Mouse (Mus musculus) cerebellum, adult 9-10 months (tissue): ENCODE measurements around the gene Mnd1.

ENCODE experiments used
- DNase-seq: peaks from one replicate; pipeline ENCODE4 v3.0.0; 2022

The Mnd1 gene

DNA sequence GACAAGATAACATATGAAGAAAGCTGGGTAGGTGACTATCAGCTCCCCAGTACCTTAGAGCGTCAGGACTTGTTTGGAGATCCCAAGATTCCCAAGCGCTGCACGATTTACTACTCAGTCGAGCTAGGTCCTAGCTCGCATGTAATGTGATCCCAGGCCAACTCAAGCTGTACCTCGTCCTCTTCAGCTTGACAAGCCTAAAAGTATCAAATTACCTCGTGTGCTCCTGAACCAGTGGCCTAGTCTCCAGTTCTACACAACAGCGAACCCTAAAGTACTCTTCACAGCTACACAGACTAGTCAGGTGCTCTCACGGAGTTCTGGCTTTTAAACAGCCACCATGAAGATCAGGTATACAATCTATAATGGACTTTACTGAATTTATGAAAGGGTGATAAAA lies 70.2 kb downstream of the Mnd1 start:
- no peak for DNase-seq

DNA sequence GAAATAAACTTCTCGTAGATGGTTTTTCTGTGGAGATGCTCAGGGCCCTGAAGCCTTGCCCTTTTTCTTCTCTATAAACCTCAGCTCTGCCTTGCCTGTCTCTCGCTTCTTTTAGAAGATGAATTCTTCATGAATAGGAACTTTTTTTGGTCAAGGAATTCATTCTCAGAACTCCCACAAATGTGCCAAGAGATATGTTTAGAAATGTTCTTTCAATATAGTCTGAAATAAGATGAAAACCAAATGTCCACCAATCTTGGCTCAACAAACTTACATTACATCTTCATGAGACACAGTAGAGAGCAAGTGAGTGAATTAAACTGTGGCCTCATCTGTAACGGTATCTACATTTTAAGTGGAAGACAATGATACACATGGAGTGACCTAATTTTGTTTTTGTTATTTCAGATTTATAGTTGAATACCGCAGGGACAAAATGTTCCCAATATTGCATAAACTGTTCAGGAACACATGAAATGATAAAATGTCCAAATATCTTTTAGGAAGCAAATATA lies 74.3 kb downstream of the Mnd1 start:
- DNase-seq: no peak

DNA sequence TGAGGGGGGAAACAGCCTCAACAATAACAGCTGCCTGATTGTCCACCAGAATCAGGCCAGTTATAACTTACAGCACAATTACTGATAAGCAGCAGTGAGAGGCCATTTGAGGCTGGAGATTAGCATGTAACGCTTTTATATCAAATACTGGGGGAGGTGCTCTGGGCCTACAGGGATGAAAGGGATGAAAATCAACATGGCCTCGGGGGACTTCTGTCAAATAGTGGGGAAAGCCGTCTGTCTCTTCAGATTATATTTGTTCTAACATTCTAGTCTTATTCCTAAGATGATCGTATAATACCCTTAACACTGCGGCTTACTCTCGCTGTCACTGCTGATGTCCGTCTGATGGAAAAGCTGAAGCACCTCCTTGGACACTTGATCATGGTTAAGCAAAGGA lies 75.5 kb downstream of the Mnd1 start:
- DNase-seq: no peak

DNA sequence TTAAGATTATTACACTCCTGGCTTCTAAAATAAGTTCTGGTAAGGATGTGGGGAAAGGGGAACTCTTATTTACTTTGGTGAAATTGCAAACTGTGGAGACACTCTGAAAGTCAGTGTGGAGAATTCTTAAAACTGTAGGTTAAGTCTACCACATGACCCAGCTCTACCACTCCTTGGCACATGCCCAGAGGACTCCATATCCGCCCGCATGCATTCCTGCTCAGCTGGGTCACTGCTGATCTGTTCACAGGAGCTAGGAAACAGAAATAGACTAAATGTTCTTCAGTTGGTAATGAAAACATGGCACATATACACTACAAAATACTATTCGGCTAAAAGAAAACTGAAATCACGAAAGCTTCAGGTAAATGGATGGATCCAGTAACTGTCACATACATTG lies 78.1 kb downstream of the Mnd1 start:
- no peak for DNase-seq

DNA sequence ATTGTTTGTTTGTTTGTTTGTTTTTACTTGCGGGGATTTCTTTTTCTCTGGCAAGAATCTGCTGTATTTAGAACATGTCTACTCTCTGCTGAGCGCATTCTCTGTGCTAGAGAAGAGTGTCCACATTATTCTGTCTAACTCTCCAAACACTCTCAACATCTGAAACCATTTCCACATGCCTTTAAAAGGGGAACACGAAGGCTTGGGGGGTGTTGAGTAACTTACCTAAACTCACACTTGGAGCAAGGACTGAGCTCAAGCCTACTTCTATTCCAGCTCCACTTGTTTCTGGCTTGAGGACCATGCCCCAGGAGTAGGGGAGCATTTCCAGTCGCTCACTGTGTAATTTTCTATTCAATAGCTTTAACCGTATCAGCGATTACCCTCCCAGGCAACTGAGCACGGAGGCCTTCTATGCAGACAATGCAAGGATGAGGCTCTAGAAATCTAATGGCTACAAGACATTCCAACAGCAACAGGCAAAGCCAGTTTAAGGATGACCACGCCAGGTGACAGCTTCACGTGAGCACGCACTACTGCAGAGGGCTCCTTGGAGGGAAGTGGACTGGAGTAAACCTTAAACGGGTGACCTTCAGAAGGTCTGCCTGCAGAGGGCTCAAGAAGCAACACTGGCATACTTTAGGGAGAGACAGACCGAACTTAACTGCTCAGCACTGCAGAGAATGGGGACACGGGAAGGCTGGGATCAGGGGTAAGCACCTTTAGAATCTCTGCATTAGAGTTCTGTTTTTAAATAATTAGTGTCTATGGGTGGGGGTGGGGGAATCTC lies 78.8 kb downstream of the Mnd1 start:
- DNase-seq: no peak

DNA sequence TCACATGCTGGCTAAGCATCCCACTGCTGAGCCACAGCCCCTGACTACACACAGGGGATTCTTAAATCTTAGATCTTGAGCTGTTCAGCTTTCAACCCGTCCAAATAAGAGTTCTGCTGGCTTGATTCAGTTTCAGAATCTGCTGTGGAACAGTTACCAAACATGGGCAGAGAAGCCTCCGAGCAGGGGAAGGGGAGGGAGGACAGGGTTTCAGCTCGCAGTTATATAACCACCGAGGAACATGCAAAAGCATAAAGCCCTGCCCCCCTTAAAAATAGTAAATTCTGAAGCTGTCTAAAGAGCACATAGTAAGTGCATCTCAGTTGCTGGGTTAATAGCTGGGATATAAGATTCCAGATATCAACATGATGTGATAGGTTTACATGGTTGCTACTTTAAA lies 80.1 kb downstream of the Mnd1 start:
- no peak for DNase-seq

DNA sequence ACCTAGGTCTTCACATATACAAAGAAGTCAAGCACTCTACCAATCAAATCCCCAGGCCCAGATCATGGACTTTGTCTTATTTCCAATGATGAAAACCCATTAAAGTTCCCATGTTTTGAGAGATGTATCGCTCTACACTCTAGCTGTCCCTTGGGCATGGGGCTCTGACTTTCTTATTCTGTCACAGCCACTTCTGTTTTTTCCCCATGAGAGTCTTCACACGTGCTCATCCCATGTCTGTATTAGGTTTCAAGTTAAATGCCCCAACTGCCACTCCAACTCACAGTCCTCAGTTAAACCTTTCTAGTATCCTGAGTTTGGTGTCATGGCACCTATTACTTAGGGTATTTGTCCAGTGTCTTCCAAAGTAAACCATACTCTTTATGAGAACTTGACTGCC lies 80.8 kb downstream of the Mnd1 start:
- DNase-seq: no peak

DNA sequence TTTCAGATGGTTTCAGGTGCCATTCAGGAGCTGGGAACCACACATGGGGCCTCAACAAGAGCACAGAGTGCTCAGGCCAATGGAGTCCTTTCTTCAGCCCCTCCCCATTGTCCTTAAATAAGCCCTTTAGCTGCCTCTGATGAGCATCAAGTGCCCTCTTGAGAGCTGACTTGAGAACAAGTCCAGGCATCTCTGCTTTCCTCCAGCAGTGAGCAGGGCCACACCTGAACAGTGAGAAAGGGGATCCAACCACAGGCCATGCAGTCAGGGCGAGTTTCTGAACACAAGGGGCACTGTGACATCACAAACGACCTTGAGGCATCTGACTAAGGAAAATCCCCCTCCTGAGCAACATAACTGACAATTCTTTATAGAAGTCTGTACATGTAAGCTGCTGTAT lies 83.9 kb downstream of the Mnd1 start:
- no peak for DNase-seq

DNA sequence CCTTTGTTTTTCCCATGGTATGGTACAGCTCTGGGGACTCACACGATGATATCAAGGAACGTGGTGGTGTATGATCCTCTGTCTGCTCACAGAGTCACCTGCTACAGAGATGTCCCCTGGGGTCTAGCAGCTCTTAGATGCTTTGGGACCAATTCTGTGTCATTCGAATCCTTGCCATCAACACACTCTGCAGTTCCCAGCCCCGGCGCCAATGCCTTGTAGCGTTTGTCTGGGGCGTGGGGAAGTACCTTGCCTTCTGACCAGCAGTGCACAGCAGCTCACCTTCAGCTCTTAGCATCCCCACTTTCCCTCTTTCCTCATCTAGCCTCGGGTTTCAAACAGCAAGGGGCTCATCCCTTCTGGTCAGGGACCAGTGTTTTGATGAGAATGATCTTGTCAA lies 84.8 kb downstream of the Mnd1 start:
- DNase-seq: no peak

DNA sequence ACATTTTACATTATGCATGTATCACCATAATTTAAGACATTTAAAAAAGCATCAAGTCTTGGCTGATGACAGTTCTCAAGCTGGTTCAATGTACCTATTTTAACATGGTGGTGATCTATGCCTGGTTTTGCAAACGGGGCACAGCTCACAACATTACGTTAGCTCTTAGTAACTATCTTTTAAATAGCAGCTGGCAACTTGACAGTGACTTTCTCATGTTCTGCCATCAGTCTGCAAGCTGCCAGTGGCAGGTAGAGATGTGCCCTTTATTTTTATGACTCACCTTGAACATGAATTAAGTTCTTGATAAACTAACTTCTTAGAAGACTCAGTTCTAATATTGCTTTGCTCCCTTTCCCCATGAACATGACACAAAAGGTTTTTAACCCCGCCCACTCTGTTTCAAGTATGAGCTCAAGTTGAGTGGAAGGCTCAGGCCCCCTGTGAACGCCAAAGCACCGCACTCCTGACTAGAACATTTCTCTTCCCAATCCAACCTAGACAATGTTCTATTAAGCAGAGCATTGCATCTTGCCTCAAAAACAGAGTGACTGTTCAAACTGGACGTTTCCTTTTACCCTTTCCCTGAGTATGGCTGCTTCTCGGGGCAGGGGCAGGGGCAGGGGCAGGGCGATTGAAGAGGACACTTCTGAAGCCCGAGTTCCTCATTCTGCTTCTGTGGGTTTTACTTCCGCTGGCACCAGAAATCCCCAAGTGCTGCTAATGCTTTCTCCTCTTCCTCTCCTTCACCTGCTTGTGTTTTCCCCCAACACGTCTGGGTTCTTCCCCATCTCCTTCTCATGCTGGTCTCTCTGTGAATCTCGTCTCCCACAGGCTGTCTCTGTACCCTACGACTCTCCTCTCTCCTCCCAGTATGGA lies 86.5 kb downstream of the Mnd1 start:
- DNase-seq: no peak

DNA sequence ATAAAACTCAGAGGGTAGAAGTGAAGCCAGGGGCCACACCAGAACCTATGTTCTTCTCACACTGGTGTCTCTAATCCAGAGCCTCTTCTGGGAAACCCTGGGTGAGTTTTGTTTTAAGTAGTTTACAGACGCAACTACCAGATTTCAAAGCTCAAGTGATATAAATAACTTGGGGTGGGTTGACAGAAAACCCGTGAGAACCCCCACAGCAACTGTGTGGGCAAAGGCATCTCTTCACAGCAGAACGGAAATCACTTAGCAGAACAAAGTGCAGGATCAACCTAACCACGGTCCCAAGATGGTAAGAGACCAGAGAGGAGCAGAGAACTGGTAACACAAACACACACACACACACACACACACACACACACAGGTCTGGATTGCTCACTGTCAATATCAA lies 89.8 kb downstream of the Mnd1 start:
- DNase-seq: no peak

DNA sequence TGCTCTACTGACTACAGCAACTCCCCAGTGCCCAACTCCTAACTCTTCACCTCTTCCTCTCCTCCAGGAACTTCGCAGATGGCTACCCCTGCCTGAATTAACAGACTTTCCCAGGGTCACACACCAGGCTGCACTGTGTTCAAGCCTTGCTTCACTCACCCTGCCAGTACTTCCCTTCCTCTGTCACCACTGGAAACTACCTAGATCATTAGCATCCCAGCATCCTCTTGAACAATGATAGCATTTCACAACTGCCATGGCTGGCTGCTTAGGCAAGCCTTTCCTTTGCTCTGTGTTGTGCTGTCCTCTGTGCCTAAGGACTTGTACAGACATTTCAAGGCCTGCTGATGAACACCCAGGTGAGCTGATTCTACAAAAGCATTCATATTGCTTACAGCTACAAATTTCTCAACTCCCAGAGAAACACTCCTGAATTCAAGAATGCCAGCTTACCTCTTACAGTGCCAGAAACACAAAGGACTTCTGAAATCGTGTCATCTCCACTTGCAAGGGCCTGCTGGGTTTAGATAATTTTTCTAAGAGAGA lies 92.1 kb downstream of the Mnd1 start:
- no peak for DNase-seq

DNA sequence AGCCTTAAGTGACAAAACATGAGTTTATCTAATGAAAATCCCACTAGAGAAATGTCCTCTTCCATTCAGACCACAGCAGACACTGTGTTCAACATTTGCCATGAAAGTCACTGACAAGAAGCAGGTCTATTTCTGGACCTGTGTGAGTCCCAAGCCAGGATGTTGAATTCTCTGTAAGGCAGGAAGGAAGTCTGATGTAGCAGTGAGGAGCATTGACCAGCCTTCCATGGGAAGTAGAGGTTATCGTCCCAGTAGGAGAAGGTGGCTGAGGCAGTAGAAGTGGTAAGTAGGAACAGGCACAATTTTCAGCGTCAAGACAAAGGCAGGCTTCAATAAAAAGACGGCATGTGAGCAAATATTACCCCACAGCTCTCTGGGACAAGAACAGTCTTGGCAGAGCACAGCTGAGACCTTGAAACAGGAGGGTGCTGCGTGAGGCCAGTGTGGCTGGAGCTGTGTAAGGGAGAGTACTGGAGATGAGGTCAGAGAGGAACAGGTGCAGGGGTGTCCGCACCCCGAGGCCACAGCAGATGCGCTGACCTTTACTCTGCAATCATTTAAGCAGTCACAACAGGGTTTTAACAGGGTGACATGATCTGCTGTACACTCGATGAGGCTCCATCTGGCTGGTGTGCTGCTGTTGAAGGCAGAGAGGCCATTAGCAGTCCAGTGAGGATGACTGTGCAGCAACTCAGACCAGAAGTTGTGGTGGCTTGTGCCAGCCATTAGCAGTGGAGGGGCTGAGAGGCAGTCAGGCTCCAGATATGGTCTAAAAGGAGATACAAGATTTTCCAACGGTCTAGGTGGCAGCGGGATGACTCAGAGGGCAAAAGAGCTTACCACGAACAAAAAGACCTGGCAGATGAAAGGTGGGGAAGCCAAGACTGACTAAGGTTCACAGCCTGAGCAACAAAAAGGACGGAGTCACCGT lies 93.8 kb downstream of the Mnd1 start:
- DNase-seq: no peak

DNA sequence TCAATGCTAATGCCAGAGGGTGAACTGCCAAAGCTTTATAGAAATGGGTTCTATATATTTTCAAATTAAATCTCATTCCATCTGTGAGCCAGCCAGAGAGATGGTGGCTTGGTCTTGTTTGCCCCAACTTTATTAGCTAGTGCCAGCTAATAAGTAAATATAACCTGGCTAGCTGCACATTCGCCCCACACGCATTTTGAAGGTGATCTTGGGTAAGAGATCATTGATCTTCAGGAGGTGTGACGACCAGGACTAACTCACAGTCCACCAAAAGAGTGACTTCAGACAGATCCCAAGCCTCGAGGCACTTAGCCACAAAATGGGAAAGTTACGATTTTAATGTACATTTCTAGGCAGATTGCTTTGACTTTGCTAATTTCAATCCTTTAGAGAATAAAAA lies 94.6 kb downstream of the Mnd1 start:
- DNase-seq: no peak

DNA sequence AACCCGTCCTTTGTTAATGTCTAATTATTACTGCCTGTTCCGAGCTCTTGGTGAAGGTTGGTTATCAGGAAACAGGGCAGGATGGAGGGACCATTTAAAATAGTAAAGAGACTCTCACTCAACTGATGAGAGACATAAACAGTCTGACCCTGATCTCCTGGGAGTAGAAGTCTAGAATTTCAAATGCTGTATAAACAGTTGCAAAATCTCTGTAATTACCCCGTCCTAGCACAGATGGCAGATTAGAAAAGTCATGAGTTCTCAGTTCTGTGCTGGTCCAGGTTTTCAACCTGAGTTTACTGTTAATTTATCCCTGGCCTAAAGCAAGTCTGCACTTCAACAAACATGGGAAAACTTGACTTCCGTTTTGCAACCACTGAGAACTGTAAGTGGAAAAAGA lies 95.5 kb downstream of the Mnd1 start:
- no peak for DNase-seq

DNA sequence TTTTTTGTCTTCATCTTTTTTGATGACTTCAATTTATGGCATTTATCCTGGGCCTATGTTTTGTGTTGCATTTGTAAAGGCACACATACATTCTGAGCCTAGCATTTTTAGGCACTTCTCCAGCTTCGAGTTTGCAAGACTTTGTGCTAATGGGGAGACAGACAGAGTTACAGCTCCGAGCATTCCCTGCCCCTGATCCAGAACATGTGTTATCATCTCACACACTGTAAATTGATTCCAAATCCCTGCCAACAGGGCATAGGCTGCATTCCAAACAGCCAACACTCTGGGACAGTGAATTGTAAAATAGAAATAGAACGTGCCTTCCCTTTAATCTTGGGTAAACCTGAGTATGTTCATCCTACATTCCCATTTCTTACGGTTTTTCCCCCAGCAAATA lies 95.9 kb downstream of the Mnd1 start:
- no peak for DNase-seq

DNA sequence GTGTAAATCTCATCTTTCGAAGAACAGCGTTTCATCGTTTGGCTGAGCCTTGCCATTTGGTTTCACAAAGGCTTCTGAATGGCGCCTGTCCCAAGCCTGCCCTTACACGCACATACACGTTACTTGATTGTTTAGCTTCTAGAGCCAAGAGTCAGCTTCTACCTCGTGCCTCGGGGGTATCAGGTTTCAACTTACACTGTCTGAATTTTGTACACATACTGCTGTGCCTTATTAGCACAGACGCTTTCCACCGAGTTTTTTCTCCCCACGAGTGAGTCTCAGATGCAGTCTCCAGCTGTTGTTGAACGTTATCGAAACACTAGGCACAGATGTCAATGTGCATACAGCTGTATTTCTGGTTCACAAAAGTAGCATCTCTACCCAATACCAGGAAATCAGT lies 96.3 kb downstream of the Mnd1 start:
- no peak for DNase-seq

DNA sequence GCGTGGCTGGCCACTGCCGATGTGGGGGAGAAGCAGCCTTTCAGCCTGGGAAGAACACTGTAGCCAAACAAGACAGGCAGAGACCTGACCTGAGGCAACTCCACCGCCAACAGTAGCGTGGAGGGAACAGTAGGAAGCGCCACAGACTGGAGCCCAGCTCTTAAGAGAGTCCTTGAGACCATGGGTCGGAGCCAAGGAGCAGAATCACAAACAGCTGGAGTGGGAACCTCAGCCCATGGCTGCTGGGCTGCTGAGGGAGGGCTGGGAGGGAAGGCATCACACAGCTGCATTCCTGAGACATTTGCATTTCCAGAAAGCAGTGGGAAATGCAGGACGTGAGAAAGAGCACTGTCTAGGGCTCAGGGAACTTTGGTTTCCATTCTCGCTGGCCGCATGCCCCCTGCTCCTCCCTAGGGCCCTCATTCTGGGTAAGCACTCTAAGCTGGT lies 106.8 kb downstream of the Mnd1 start:
- no peak for DNase-seq

DNA sequence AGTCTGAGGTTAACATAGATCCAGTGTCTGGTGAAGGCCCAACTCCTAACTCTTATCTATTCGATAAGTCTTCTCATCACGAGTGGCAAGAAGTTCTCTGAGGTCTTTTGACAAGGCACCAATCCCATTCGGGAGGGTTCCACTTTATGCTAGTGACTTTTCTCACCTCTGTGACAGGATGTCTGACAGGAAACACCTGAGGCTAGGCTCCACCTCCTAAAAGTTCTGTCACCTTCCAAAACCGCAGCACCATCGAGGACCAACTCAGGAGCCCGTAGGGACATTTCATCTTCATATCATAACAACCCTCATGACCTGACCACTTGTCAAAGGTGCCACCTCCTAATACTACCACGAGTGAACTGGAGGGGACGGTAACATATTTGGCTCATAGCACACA lies 109.4 kb downstream of the Mnd1 start:
- DNase-seq: no peak

DNA sequence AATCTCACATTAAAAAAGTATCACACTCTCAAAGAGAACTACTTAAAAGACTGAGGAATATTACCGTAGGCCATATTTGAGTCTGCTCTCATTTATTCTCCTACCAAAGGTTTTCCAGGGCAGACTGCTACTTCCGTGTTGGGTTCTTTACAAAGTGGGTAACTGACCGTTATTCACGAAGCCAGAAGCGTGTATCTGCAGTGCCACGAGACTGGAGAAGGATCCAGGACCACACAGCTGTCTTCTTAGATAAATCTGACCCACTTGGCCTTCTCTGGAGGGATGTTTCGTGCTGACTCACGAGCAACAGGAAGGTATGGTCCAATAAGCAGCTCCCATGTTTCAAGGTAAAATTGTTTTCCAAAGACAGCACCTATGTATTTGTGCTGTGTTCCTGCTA lies 113.8 kb downstream of the Mnd1 start:
- no peak for DNase-seq

DNA sequence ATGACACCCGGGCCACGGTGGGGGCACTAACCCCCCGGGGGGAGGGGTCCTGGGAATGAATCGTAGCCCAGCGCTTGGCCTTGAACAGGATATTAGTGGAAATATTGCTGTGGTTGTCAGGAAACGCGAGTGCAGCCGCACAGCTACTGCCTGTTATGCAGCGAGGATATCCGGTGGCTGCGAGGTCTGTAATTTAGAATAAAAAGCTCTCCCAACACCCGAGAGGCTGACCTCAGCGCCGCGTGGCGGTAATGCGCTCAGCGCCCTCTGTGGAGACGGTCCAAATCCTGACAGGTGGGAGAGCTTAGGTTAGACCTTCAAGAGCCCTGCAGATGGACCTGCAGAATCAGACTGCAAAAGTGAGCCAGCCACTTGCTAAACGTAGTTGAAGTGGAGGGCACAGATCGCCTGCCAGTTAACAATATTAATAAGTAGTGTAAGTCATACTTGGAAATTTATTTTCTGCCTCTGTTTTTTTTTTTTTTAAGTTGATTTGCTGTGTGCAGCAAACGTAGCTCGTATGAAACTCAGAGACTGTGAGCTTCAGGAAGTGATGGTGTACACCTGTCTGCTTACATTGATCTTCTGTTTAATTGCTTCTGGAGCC lies 115.0 kb downstream of the Mnd1 start:
- peak; percentile 78 for DNase-seq
